Mouse (Mus musculus): Measurements from ENCODE around the gene Kcnn4. TPM values are rescaled to one million over a fixed set of nuclear protein-coding genes. Genes with fewer than 3 reads are reported as not detected.

The Kcnn4 gene
- polyA plus RNA-seq, 1 experiment from 2014 or later = not detected

- no peak for DNase-seq (ENCODE audit: low read depth, low spot score)
- H3K27me3 ChIP-seq = no peaks in the 10 kb centered on the region
- in situ Hi-C loops (cut with MboI; ENCODE audit: low pct_unique_long_range_greater_than_20kb) = no loop called here
- CTCF ChIA-PET = interaction anchor here (1.6 to 2.7 kb wide), 3 partner anchors 8 to 20 kb away, joined by 5 to 9 read pairs (median 6); no protein-coding TSS in a partner anchor
- POLR2A ChIA-PET = no interaction called here
- TF ChIP-seq CTCF (IDR thresholded peaks at IDR 0.05) = no peak
- ATAC-seq = peak; percentile 61
Measured at GRCm38 (mm10) chr7:24422251-24422650, 52.2 kb downstream of the Kcnn4 start.

DNA sequence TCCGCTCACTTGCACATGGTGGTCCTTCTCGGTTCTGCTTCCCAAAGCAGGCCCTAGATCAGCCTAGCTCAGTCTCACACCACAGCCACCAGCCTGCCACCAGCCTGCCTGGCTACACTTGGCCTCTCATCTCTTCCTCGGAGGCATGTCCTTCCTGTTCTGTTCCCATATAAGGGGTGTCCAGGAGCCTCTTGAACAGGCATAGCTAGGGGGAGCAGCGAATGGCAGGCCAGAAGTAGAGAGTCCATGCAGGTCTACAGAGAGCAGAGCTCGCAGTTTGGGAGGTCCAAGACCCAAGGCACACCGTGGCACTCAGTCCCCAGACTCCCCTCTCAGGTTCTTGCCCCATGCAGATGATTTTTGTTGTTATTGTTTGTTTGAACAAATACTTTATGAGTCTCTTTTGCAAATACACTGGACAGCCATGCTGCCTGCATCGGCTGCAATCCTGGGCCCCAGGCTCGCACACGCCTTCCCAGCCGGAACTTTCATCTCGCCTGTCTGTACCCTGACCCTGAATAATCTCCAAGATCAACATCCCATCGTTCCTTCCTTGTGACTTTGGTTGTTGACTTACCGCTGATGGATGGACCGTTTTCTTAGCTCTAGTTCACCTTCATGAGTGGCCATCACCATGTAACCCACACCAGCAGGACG is 53.2 kb downstream of the Kcnn4 start:
- no peak for TF ChIP-seq CTCF (IDR thresholded peaks at IDR 0.05)
- in situ Hi-C loops (cut with MboI; ENCODE audit: low pct_unique_long_range_greater_than_20kb) = no loop called here
- ATAC-seq (no peak), DNase-seq (ENCODE audit: low read depth, low spot score) (no peak)
- ChIA-PET POLR2A (interaction anchor here (0.7 to 1.2 kb wide), 2 partner anchors 18 to 49 kb away, joined by 3 to 4 read pairs; no protein-coding TSS in a partner anchor), CTCF (interaction anchor here (1.0 to 2.7 kb wide), 7 partner anchors 9 to 108 kb away, joined by 3 to 9 read pairs (median 4); no protein-coding TSS in a partner anchor)
- H3K27me3 ChIP-seq = no peaks in the 10 kb centered on the region

DNA sequence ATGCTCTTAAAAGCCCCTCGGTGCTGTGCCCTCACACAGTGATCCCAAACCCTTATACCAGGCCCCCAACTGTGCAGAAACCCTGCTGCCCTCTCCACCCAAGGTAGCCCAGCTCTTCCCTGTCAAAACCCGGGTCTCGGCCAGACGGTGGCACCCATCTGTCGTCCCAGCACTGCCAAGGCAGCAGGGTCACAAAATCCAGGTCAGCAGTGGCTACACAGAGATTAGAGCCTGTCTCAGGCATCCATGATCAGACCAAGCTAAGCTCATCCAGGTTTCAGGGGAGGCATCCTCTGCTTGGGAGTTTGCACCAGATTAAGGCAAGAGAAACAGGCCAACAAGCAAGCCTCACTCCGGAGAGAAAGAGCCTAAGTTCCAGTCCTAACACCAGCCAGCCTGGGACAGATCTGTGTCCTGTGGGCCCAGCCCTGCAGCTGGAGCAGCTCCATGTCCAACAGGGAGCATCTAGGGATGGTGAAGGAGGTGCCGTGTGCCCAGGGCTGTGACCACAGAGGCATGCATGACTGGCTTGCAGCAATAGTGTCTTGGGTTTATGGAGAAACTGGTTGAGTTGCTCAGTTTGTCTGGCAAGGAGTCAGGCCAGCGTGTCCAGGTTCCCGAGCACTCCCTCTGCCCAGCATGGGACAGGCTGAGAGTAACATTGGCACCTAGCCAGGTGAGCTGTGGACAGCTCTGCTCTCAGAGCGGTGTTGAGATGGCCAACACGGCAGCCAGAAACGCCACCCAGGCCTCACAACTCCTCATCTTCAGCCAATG is 54.1 kb downstream of the Kcnn4 start:
- in situ Hi-C loops (cut with MboI; ENCODE audit: low pct_unique_long_range_greater_than_20kb) = no loop called here
- POLR2A ChIA-PET = interaction anchor here (0.7 to 1.4 kb wide), 4 partner anchors 12 to 48 kb away, joined by 3 to 8 read pairs (median 4); partner anchors contain the start of gene Smg9
- DNase-seq (ENCODE audit: low read depth, low spot score) = no peak
- CTCF ChIA-PET = interaction anchor here (1.0 to 2.7 kb wide), 8 partner anchors 10 to 107 kb away, joined by 3 to 9 read pairs (median 4); no protein-coding TSS in a partner anchor
- peak; percentile 70 for ATAC-seq
- no peak for TF ChIP-seq CTCF (IDR thresholded peaks at IDR 0.05)
- no peaks in the 10 kb centered on the region for H3K27me3 ChIP-seq

DNA sequence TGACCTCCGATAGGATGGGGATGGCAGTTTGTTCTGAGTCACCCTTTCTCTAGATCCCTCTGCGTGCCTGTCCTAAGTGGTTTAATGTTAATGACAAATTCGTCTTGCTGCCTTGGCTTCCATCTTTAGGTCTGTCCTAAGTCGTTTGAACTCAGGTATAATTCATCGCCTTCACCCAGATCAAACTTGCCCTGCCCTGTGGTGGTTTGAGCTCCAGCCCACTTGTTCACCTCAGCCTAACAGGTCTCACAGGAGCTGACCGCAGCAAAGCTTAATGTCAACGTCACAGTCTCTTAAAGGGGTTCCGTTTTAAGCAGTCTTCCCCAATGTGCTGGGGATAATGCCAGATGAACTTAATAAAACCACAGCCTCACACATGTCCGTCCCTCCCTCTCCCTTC is 55.9 kb downstream of the Kcnn4 start:
- ATAC-seq (no peak), DNase-seq (ENCODE audit: low read depth, low spot score) (no peak)
- CTCF ChIA-PET = interaction anchor here (0.7 to 1.5 kb wide), 5 partner anchors 11 to 60 kb away, joined by 3 to 9 read pairs (median 3); no protein-coding TSS in a partner anchor
- POLR2A ChIA-PET = no interaction called here
- no peaks in the 10 kb centered on the region for H3K27me3 ChIP-seq
- no peak for TF ChIP-seq CTCF (IDR thresholded peaks at IDR 0.05)
- in situ Hi-C loops (cut with MboI; ENCODE audit: low pct_unique_long_range_greater_than_20kb) = no loop called here

GRCm38 (mm10) chr7:24427168-24427567 is 57.1 kb downstream of the Kcnn4 start:
- CTCF ChIA-PET = interaction anchor here (1.2 to 1.4 kb wide), 2 partner anchors 13 to 15 kb away, joined by 3 to 4 read pairs; no protein-coding TSS in a partner anchor
- H3K27me3 ChIP-seq = no peaks in the 10 kb centered on the region
- in situ Hi-C loops (cut with MboI; ENCODE audit: low pct_unique_long_range_greater_than_20kb) = no loop called here
- DNase-seq (ENCODE audit: low read depth, low spot score) (no peak), ATAC-seq (no peak)
- POLR2A ChIA-PET = no interaction called here
- no peak for TF ChIP-seq CTCF (IDR thresholded peaks at IDR 0.05)

GRCm38 (mm10) chr7:24428725-24429124 is 58.7 kb downstream of the Kcnn4 start:
- TF ChIP-seq CTCF (IDR thresholded peaks at IDR 0.05) = no peak
- CTCF ChIA-PET = interaction anchor here (1.2 to 1.5 kb wide), 2 partner anchors 13 to 21 kb away, joined by 3 to 7 read pairs; no protein-coding TSS in a partner anchor
- no peak for DNase-seq (ENCODE audit: low read depth, low spot score)
- POLR2A ChIA-PET = no interaction called here
- H3K27me3 ChIP-seq = no peaks in the 10 kb centered on the region
- in situ Hi-C loops (cut with MboI; ENCODE audit: low pct_unique_long_range_greater_than_20kb) = no loop called here
- no peak for ATAC-seq

DNA sequence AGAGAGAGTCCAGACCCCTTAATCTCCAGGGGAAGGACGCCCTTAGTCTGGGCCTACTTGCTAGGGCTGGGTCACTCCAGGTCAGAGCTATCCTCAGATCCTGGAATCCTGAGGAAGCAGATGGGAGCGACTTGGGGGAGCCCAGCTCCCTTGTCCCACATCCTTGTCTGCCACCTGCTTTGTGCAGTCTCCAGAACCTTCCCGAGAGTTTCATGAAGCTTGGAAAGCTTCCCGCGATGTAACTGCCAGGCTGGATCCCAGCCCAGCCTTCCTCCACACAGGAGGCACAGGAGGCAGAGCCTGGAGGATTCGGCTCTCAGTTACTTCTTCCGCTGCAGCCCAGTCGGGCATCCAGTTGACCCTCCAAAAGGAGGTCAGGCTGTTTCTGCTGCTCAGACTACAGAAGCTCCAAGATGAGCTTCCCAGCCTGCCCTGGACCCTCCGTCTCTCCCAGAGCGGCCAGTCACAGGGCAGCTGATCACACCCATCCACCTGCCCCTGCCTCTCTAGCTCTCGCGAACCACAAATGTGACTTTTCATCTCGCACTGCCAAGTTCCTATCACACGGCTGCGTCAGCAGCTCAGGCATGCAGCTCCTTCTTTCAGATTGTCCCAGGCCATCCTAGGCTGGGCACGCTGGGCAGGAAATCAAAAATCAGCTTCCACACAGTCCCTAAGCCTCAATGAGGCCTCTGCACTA is 59.5 kb downstream of the Kcnn4 start:
- ChIA-PET CTCF (interaction anchor here (1.2 to 1.7 kb wide), 3 partner anchors 12 to 44 kb away, joined by 3 to 7 read pairs (median 7); no protein-coding TSS in a partner anchor), POLR2A (no interaction called here)
- ATAC-seq = no peak
- in situ Hi-C loops (cut with MboI; ENCODE audit: low pct_unique_long_range_greater_than_20kb) = no loop called here
- H3K27me3 ChIP-seq = no peaks in the 10 kb centered on the region
- no peak for TF ChIP-seq CTCF (IDR thresholded peaks at IDR 0.05)
- no peak for DNase-seq (ENCODE audit: low read depth, low spot score)

- POLR2A ChIA-PET = no interaction called here
- ATAC-seq = no peak
Measured at GRCm38 (mm10) chr7:24430551-24431345, 60.7 kb downstream of the Kcnn4 start.

GRCm38 (mm10) chr7:24431713-24432112 is 61.6 kb downstream of the Kcnn4 start:
- H3K27me3 ChIP-seq = no peaks in the 10 kb centered on the region
- TF ChIP-seq CTCF (IDR thresholded peaks at IDR 0.05) = no peak
- POLR2A ChIA-PET = no interaction called here

More at GRCm38 (mm10) chr7:24430551-24431345, 60.7 kb downstream of the Kcnn4 start:
- CTCF ChIA-PET = interaction anchor here (1.7 kb wide), 1 partner anchor 43 kb away, joined by 7 read pairs; no protein-coding TSS in a partner anchor
- no peak for DNase-seq (ENCODE audit: low read depth, low spot score)
- no peaks in the 10 kb centered on the region for H3K27me3 ChIP-seq
- no peak for TF ChIP-seq CTCF (IDR thresholded peaks at IDR 0.05)
- in situ Hi-C loops (cut with MboI; ENCODE audit: low pct_unique_long_range_greater_than_20kb) = no loop called here

More at GRCm38 (mm10) chr7:24431713-24432112, 61.6 kb downstream of the Kcnn4 start:
- DNase-seq (ENCODE audit: low read depth, low spot score) (no peak), ATAC-seq (no peak)
- CTCF ChIA-PET = interaction anchor here (1.0 kb wide), 1 partner anchor 10 kb away, joined by 3 read pairs; no protein-coding TSS in a partner anchor
- in situ Hi-C loops (cut with MboI; ENCODE audit: low pct_unique_long_range_greater_than_20kb) = no loop called here
